Mouse (Mus musculus) central nervous system, embryonic 14 days (tissue): ENCODE results near the gene Ifnar2. TPM values are rescaled to one million over a fixed set of nuclear protein-coding genes. Genes with fewer than 3 reads are reported as not detected.

ENCODE experiments used
- polyA plus RNA-seq: library from polyadenylated mRNA; depleted of rRNA; stranded (reverse); fragments of >200 nt; gene quantifications from 2 replicates; pipeline ENCODE4 v1.2.3, GENCODE M21; 2012; rRNA removed

Ifnar2 gene
- polyA plus RNA-seq = 26.0 and 28.7 TPM in 2 replicates

GRCm38 (mm10) chr16:91372577-91373472 lies at the start of gene Ifnar2:
Gene Ifnar2, plus strand, starts transcription at chr16:91372783.

GRCm38 (mm10) chr16:91391421-91391820 lies 18.8 kb downstream of the Ifnar2 start, which contains the start of gene Gm21970:
Gene Gm21970, plus strand, starts transcription at chr16:91391721.

GRCm38 (mm10) chr16:91405640-91406584 lies 33.3 kb downstream of the Ifnar2 start, which contains the start of gene Il10rb:
Gene Il10rb, plus strand, starts transcription at chr16:91406164.

Other genes starting within 250 kb of the Ifnar2 start
- 16.5 and 18.5 TPM in 2 replicates for gene Olig2, start 147.3 kb upstream of the Ifnar2 start, polyA plus RNA-seq
- gene Olig1, start 103.0 kb upstream of the Ifnar2 start, polyA plus RNA-seq = 28.7 and 34.1 TPM in 2 replicates
- not detected in 2 replicates for gene Gm21970, start 18.9 kb downstream of the Ifnar2 start, polyA plus RNA-seq
- 6.2 and 8.4 TPM in 2 replicates for gene Il10rb, start 33.4 kb downstream of the Ifnar2 start, polyA plus RNA-seq
- 44.4 and 44.8 TPM in 2 replicates for gene Ifnar1, start 112.5 kb downstream of the Ifnar2 start, polyA plus RNA-seq
- gene Ifngr2, start 174.3 kb downstream of the Ifnar2 start, polyA plus RNA-seq = 26.4 and 27.1 TPM in 2 replicates
- gene Tmem50b, start 225.0 kb downstream of the Ifnar2 start, polyA plus RNA-seq = 44.4 and 48.9 TPM in 2 replicates
- 3.9 and 4.2 TPM in 2 replicates for gene Dnajc28, start 246.2 kb downstream of the Ifnar2 start, polyA plus RNA-seq